Mouse (Mus musculus): Measurements from ENCODE around the gene Tas2r119. TPM values are rescaled to one million over a fixed set of nuclear protein-coding genes. Genes with fewer than 3 reads are reported as not detected.

Tas2r119 gene
- polyA plus RNA-seq, 1 experiment from 2014 or later, result not detected

DNA sequence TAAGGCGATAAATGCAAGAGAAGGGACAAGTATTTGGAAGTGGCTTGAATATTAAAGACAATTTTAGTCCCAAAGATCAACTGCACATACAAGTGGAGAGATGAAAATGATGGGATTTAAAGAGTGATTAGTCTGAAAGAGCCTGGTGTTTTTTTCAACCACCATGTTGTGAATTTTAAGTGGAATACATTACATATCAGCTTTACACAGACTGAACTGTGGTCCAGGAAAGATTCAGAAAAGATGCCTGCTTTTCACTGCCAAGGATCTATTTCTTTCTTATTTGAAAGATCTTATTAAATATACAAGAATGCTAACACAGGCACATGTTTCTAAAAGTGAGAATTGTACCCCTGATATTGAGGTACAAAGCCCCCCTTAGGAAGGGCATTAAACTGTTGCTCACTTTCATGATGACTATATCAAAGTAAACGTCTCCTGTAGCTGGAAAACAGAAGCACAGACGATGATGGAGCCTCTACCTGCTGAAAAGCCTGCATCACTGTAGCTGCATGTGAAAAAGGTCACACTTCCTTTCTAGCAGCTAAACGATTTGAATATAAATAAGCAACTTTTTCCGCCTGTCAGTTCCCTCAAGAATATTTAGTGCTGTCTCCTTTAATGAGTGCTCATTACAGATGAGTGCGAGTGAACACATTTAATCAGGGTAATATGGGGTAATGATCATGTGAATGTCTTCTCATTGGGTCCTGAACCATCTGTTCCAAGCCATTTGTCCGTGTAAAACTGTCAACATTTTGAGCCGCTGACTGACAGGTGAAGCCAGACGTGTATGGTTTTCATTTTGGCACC is 4.7 kb upstream of the Tas2r119 start:
- WGBS, result 29% methylated on average over 9 of the region's 9 CpGs
- Histone ChIP-seq H3K9me3 (ENCODE audit: control insufficient read depth, low read length) (no peaks in the 10 kb centered on the region), H3K27ac (ENCODE audit: low read depth, low read length) (no peak overlapping the region), H3K4me3 (ENCODE audit: low read length) (no peak overlapping the region), H3K27me3 (replicated peaks; ENCODE audit: control insufficient read depth, insufficient read depth, low read length) (no peaks in the 10 kb centered on the region), H3K9ac (ENCODE audit: low read depth, low read length) (no peak overlapping the region), H3K36me3 (ENCODE audit: control insufficient read depth, insufficient read depth, low read length) (no peaks in the 10 kb centered on the region), H3K4me1 (ENCODE audit: control insufficient read depth, insufficient read depth, low read depth, low read length) (peaks cover 7% of the 10 kb centered on the region), H3K4me2 (ENCODE audit: low read length) (no peak overlapping the region)
- ATAC-seq, result 0 out of 2 replicates have a peak, but pooled peaks have one; percentile 52

DNA sequence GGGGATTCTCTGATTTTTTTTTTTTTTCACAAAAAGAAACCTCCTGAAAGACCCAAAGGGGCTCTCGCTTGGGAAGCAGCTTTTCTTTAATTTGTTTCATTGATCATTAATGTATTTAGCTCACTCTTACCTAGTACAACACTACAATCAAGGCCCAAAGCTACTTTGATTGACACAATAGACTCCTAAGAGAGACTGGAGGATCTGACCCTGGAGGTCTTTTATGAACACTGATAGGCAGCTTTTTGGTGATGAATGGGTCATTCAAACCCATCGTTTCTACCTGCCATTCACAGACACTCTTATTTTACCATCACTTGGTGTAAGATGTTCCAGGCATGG is 4.1 kb upstream of the Tas2r119 start:
- Histone ChIP-seq H3K9ac (ENCODE audit: low read depth, low read length) (no peak overlapping the region), H3K4me3 (ENCODE audit: low read length) (no peak overlapping the region), H3K4me1 (ENCODE audit: control insufficient read depth, insufficient read depth, low read depth, low read length) (peaks cover 7% of the 10 kb centered on the region), H3K4me2 (ENCODE audit: low read length) (no peak overlapping the region), H3K27ac (ENCODE audit: low read depth, low read length) (no peak overlapping the region), H3K27me3 (replicated peaks; ENCODE audit: control insufficient read depth, insufficient read depth, low read length) (no peaks in the 10 kb centered on the region), H3K36me3 (ENCODE audit: control insufficient read depth, insufficient read depth, low read length) (no peaks in the 10 kb centered on the region), H3K9me3 (ENCODE audit: control insufficient read depth, low read length) (no peaks in the 10 kb centered on the region)
- WGBS, result 53% methylated on average over 2 of the region's 2 CpGs
- ATAC-seq, result no peak

DNA sequence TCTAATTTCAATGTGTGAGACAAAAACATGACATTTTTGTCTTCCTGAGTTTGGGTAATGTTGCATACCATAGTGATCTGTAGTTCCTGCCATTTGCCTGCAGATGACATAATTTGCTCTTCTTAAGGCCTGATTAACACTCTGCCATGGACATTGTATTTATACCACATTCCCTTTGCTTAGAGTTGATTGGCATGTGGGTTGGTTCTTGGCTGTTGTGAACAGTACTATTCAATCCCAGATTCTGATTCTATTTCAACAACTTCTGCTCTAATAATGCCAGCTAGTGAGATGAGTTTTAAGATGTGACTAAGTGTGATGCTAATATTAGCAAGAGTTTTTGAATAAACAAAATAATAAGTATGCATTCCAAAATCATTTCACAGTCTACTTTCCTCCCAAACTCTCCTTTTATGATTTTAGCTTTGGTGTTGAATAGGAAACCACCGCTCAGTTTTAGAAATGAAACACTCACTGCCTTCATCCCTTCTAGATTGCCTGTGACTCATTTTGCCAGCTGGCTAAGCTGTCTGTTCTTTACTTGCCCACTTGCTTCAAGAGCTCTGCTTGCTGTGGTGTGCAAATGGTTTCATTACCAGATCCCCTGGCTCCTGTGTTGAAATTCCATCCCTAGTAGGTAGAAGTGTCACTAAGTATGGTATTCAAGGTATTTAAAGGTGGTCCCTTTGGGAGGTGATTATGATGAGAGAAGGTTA is 3.1 kb downstream of the Tas2r119 start:
- H3K27me3 ChIP-seq (replicated peaks; ENCODE audit: control insufficient read depth, insufficient read depth, low read length), result no peaks in the 10 kb centered on the region
- no peaks in the 10 kb centered on the region for H3K4me1 ChIP-seq (ENCODE audit: control insufficient read depth, insufficient read depth, low read depth, low read length)
- no peaks in the 10 kb centered on the region for H3K36me3 ChIP-seq (ENCODE audit: control insufficient read depth, insufficient read depth, low read length)
- H3K4me3 ChIP-seq (ENCODE audit: low read length), result no peak overlapping the region
- WGBS, result 100% methylated on average over 1 of the region's 1 CpGs
- H3K9ac ChIP-seq (ENCODE audit: low read depth, low read length), result no peak overlapping the region
- H3K9me3 ChIP-seq (ENCODE audit: control insufficient read depth, low read length), result no peaks in the 10 kb centered on the region
- H3K27ac ChIP-seq (ENCODE audit: low read depth, low read length), result no peak overlapping the region
- no peak overlapping the region for H3K4me2 ChIP-seq (ENCODE audit: low read length)
- ATAC-seq, result no peak

GRCm38 (mm10) chr15:32182026-32182425 is 4.9 kb downstream of the Tas2r119 start:
- Histone ChIP-seq H3K27me3 (replicated peaks; ENCODE audit: control insufficient read depth, insufficient read depth, low read length) (no peaks in the 10 kb centered on the region), H3K36me3 (ENCODE audit: control insufficient read depth, insufficient read depth, low read length) (no peaks in the 10 kb centered on the region), H3K27ac (ENCODE audit: low read depth, low read length) (no peak overlapping the region), H3K9me3 (ENCODE audit: control insufficient read depth, low read length) (no peaks in the 10 kb centered on the region), H3K4me1 (ENCODE audit: control insufficient read depth, insufficient read depth, low read depth, low read length) (no peaks in the 10 kb centered on the region), H3K4me2 (ENCODE audit: low read length) (no peak overlapping the region), H3K9ac (ENCODE audit: low read depth, low read length) (no peak overlapping the region), H3K4me3 (ENCODE audit: low read length) (no peak overlapping the region)
- 98% methylated on average over 1 of the region's 1 CpGs for WGBS
- ATAC-seq, result no peak

DNA sequence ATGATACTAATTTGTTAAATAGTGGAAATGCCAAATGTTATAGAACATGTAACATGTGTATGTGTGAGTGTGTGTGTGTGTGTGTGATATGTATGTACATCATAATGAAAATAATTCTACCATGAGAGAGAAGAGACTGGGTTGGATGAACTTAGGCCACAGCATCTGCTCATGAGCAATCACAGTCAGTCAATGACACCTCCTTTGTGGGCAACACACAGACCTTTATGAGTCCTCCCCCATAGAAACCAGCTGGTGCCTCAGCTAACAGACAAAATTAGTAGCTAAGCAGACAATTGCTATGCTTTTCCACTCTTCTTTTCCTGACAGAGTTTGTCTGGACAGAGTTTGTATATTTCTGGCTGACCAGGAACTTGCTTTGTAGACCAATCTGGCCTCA is 7.9 kb downstream of the Tas2r119 start:
- no peak for ATAC-seq
- H3K36me3 ChIP-seq (ENCODE audit: control insufficient read depth, insufficient read depth, low read length), result no peaks in the 10 kb centered on the region
- H3K4me3 ChIP-seq (ENCODE audit: low read length), result no peak overlapping the region
- H3K27me3 ChIP-seq (replicated peaks; ENCODE audit: control insufficient read depth, insufficient read depth, low read length), result no peaks in the 10 kb centered on the region
- no peak overlapping the region for H3K9ac ChIP-seq (ENCODE audit: low read depth, low read length)
- H3K4me2 ChIP-seq (ENCODE audit: low read length), result no peak overlapping the region
- H3K4me1 ChIP-seq (ENCODE audit: control insufficient read depth, insufficient read depth, low read depth, low read length), result no peaks in the 10 kb centered on the region
- no peak overlapping the region for H3K27ac ChIP-seq (ENCODE audit: low read depth, low read length)
- H3K9me3 ChIP-seq (ENCODE audit: control insufficient read depth, low read length), result no peaks in the 10 kb centered on the region

DNA sequence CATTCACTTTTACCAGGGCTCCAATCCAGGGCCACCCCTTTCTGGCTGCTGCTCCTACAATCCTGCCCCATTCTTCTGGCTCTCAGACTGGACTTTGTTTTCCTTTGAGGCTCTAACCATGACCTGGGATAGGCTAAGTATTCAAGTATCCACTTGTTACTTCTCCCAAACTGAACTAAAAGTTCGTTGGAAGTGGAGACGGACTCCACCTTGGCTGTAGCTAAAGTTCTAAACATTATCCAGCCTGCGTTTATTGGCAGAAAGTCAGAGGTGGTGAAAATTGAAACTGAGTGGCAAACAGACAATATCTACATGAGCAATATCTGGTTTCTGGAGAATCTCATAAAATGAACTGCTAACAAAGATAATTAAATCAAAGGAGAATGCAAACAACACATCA is 12.8 kb downstream of the Tas2r119 start:
- 87% methylated on average over 3 of the region's 3 CpGs for WGBS
- Histone ChIP-seq H3K9me3 (ENCODE audit: control insufficient read depth, low read length) (no peaks in the 10 kb centered on the region), H3K36me3 (ENCODE audit: control insufficient read depth, insufficient read depth, low read length) (no peaks in the 10 kb centered on the region), H3K4me1 (ENCODE audit: control insufficient read depth, insufficient read depth, low read depth, low read length) (no peaks in the 10 kb centered on the region), H3K4me2 (ENCODE audit: low read length) (no peak overlapping the region), H3K27ac (ENCODE audit: low read depth, low read length) (no peak overlapping the region), H3K9ac (ENCODE audit: low read depth, low read length) (no peak overlapping the region), H3K27me3 (replicated peaks; ENCODE audit: control insufficient read depth, insufficient read depth, low read length) (no peaks in the 10 kb centered on the region), H3K4me3 (ENCODE audit: low read length) (no peak overlapping the region)
- no peak for ATAC-seq

DNA sequence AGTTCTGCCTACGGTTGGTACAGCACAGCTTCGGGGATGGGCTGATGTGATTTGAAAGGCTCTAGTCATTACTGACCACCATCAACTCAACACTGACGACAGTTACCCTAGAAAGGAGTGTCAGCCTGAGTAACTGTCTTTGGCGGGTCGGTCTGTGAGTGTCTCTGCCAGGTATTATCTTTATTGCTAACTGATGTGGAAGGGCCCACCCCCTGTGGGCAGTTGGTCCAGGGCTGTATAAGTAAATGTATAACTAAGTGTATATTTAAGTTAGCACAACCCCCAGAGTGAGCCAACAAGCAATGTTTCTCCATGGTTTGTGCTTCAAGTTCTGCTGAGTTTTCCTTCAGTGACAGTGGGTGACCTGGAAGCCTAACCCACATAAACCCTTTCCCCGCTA is 13.3 kb downstream of the Tas2r119 start:
- WGBS, result 77% methylated on average over 6 of the region's 6 CpGs
- Histone ChIP-seq H3K36me3 (ENCODE audit: control insufficient read depth, insufficient read depth, low read length) (no peaks in the 10 kb centered on the region), H3K4me2 (ENCODE audit: low read length) (no peak overlapping the region), H3K27ac (ENCODE audit: low read depth, low read length) (no peak overlapping the region), H3K27me3 (replicated peaks; ENCODE audit: control insufficient read depth, insufficient read depth, low read length) (no peaks in the 10 kb centered on the region), H3K4me3 (ENCODE audit: low read length) (no peak overlapping the region), H3K9ac (ENCODE audit: low read depth, low read length) (no peak overlapping the region), H3K9me3 (ENCODE audit: control insufficient read depth, low read length) (no peaks in the 10 kb centered on the region), H3K4me1 (ENCODE audit: control insufficient read depth, insufficient read depth, low read depth, low read length) (no peaks in the 10 kb centered on the region)
- no peak for ATAC-seq

GRCm38 (mm10) chr15:32192948-32193347 is 15.9 kb downstream of the Tas2r119 start:
- Histone ChIP-seq H3K9ac (ENCODE audit: low read depth, low read length) (no peak overlapping the region), H3K27ac (ENCODE audit: low read depth, low read length) (no peak overlapping the region), H3K9me3 (ENCODE audit: control insufficient read depth, low read length) (no peaks in the 10 kb centered on the region), H3K27me3 (replicated peaks; ENCODE audit: control insufficient read depth, insufficient read depth, low read length) (no peaks in the 10 kb centered on the region), H3K4me2 (ENCODE audit: low read length) (no peak overlapping the region), H3K4me1 (ENCODE audit: control insufficient read depth, insufficient read depth, low read depth, low read length) (no peaks in the 10 kb centered on the region), H3K4me3 (ENCODE audit: low read length) (no peak overlapping the region), H3K36me3 (ENCODE audit: control insufficient read depth, insufficient read depth, low read length) (no peaks in the 10 kb centered on the region)
- 81% methylated on average over 1 of the region's 1 CpGs for WGBS
- ATAC-seq, result no peak

DNA sequence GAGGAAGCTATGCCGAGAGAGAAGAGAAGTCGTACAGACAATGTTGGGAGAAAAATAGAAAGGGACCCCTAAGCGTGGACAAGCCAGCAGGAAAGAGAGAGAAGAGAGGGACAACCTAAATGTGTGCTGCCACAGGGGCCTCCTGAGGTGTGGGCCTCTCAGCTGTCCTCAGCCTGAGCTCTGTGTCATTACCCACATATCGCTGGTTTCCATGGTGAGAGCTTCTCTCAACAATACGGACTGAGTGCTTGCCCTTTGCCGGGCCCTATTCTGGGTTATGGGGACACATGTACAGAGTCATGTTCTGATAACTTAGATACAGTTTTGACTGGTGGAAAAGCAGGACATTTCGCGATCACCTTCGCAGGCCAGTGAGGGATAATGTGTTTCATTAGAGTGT is 21.0 kb downstream of the Tas2r119 start:
- no peak overlapping the region for H3K4me2 ChIP-seq (ENCODE audit: low read length)
- no peak overlapping the region for H3K4me3 ChIP-seq (ENCODE audit: low read length)
- 68% methylated on average over 9 of the region's 9 CpGs for WGBS
- H3K27me3 ChIP-seq (replicated peaks; ENCODE audit: control insufficient read depth, insufficient read depth, low read length), result no peaks in the 10 kb centered on the region
- H3K9me3 ChIP-seq (ENCODE audit: control insufficient read depth, low read length), result no peaks in the 10 kb centered on the region
- H3K36me3 ChIP-seq (ENCODE audit: control insufficient read depth, insufficient read depth, low read length), result no peaks in the 10 kb centered on the region
- H3K4me1 ChIP-seq (ENCODE audit: control insufficient read depth, insufficient read depth, low read depth, low read length), result no peaks in the 10 kb centered on the region
- no peak overlapping the region for H3K27ac ChIP-seq (ENCODE audit: low read depth, low read length)
- ATAC-seq, result no peak
- H3K9ac ChIP-seq (ENCODE audit: low read depth, low read length), result no peak overlapping the region

All from hindbrain, embryonic 16.5 days (tissue).